Mouse (Mus musculus): ENCODE measurements at regions not wholly inside any gene's neighbourhood (a gene's known extent, or its start where the extent isn't known, plus 50 kb on each side); places are given as distances from the start of the nearest gene placed in this dataset.

DNA sequence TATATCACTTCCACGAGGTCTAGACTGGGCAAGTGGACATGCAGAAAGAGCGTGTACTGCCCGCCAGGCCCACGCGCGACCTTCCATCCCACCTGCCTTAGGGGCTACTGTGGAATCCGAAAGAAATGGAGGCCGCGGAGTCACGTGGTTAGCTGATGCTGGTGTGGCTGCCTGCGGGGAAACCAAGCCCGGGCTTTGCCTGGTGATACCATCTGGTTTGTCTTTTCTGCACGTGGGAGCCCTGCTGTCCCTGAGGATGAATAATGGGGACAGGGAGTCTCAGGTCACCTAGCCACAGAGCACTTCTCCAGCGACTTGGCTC is 86.2 kb downstream of the 2410131K14Rik start:
- TF ChIP-seq CTCF (IDR thresholded peaks at IDR 0.05; ENCODE audit: insufficient read depth, low read depth, low read length) (no peak), POLR2A (IDR thresholded peaks at IDR 0.05; ENCODE audit: insufficient read depth, low read depth, low read length) (no peak)
- H3K4me1 ChIP-seq (ENCODE audit: control insufficient read depth, insufficient read depth, low read length): peaks cover 20% of the 10 kb centered on the region
- H3K27ac ChIP-seq (ENCODE audit: insufficient read depth, low read depth, low read length): no peak overlapping the region
- WGBS: 26% methylated on average over 14 of the region's 14 CpGs
- H3K4me3 ChIP-seq (ENCODE audit: insufficient read depth, low read depth, low read length): no peak overlapping the region

DNA sequence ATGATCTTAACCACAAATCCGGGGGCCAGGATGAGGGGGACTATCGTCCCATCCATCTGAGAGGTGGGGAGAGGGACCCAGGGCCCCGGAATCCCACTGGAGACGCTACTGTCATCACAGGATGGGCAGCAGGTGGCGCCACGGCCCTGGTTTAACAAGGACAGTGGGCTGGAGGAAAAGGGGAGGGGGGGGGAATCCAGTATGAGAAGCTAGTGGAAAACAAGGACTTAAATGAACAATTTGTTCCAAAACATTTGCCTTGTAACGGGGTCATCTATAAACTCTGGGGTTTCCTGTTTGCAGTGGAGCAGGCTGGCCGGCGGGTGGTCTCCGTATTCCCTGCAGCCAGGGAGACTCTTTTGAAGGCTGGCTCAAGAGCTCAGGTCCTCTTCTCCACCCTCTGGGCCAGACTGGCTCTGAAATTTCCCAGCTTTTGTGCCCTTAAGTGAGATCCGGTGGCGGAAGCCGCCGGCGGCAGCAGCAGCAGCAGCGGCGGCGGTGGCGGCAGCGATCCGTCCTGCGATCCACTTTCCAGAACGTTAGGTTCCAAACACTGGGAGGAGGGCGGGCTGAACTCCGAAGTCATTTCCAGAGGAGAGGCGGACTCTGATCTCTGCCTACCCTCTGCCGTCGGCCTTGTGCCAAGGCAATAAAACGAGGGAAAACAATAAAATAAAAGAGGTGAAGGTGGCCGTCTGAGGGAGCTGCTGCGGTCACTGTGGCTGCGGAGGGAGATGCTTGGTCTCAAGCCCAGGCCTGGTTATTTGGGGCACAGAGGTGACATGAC is 86.8 kb downstream of the 2410131K14Rik start:
- TF ChIP-seq CTCF (IDR thresholded peaks at IDR 0.05; ENCODE audit: insufficient read depth, low read depth, low read length) (peak; percentile 97), POLR2A (IDR thresholded peaks at IDR 0.05; ENCODE audit: insufficient read depth, low read depth, low read length) (no peak)
- peaks cover 16% of the 10 kb centered on the region for H3K4me1 ChIP-seq (ENCODE audit: control insufficient read depth, insufficient read depth, low read length)
- H3K27ac ChIP-seq (ENCODE audit: insufficient read depth, low read depth, low read length): 0 out of 2 replicates have a peak overlapping the region, but pooled peaks have one; percentile 9
- peak overlapping the region; percentile 46 for H3K4me3 ChIP-seq (ENCODE audit: insufficient read depth, low read depth, low read length)
- 2% methylated on average over 32 of the region's 32 CpGs for WGBS

- no peak overlapping the region for H3K27ac ChIP-seq (ENCODE audit: insufficient read depth, low read depth, low read length)
- TF ChIP-seq POLR2A (IDR thresholded peaks at IDR 0.05; ENCODE audit: insufficient read depth, low read depth, low read length) (no peak), CTCF (IDR thresholded peaks at IDR 0.05; ENCODE audit: insufficient read depth, low read depth, low read length) (no peak)
- H3K4me3 ChIP-seq (ENCODE audit: insufficient read depth, low read depth, low read length): no peak overlapping the region
- WGBS: 89% methylated on average over 2 of the region's 2 CpGs
- peaks cover 10% of the 10 kb centered on the region for H3K4me1 ChIP-seq (ENCODE audit: control insufficient read depth, insufficient read depth, low read length)
Measured at GRCm38 (mm10) chr5:118334054-118334453, 89.0 kb downstream of the 2410131K14Rik start.

GRCm38 (mm10) chr5:118338186-118338585 is 93.2 kb downstream of the 2410131K14Rik start:
- Histone ChIP-seq H3K27ac (ENCODE audit: insufficient read depth, low read depth, low read length) (no peak overlapping the region), H3K4me3 (ENCODE audit: insufficient read depth, low read depth, low read length) (no peak overlapping the region), H3K4me1 (ENCODE audit: control insufficient read depth, insufficient read depth, low read length) (peaks cover 4% of the 10 kb centered on the region; the same call in 1 of the 2 replicates)
- TF ChIP-seq CTCF (IDR thresholded peaks at IDR 0.05; ENCODE audit: insufficient read depth, low read depth, low read length) (no peak), POLR2A (IDR thresholded peaks at IDR 0.05; ENCODE audit: insufficient read depth, low read depth, low read length) (no peak)
- WGBS: 68% methylated on average over 8 of the region's 8 CpGs

DNA sequence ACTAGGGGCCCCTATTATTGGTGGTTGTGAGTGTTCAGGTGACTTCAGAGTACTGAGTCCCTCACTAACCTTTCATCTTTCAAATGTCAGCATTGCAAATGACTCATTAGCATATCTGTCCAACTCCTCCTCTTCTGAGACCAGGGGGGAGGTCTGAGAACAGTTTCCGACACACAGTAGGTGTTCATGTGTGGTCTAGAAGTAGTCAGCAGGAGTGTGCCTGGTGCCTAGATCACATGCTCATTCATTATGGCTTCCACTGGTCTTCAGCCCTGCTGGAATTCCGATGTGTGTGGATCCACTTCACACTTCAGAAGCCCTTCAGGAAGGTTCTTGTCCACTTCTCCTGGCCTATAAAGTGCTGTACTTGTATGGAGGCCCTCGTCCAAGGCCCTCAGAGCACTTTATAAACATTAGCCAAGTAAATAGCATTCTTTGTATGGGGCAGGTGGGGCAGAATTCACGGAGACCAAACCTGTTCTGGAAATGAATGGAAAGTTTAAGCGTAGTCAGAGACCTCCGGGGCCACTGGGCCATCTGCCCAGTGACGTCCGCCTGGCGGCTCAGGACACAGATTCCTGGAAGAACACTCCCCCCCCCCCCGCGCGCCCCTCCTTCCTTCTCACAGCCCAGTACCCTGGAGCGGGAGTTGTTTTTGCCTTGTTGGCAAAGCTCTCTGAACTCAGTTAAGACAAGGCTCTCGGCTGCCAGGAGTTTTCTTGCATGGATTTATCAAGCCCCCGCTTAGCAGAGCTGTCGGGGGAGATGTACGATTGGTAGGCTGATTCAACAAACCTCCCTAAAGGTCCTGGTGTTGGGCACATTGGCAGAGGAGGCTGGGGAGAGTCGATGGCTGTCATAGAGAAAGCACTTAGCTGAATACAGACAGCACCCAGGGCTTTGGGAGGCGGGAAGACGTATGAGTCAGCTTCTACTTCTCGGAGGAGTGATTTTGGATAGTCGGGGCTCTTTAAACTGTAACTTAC is 94.9 kb downstream of the 2410131K14Rik start:
- no peak for TF ChIP-seq CTCF (IDR thresholded peaks at IDR 0.05; ENCODE audit: insufficient read depth, low read depth, low read length)
- WGBS: 21% methylated on average over 22 of the region's 22 CpGs
- no peak overlapping the region for H3K27ac ChIP-seq (ENCODE audit: insufficient read depth, low read depth, low read length)
- peaks cover 17% of the 10 kb centered on the region for H3K4me1 ChIP-seq (ENCODE audit: control insufficient read depth, insufficient read depth, low read length)
- H3K4me3 ChIP-seq (ENCODE audit: insufficient read depth, low read depth, low read length): no peak overlapping the region

DNA sequence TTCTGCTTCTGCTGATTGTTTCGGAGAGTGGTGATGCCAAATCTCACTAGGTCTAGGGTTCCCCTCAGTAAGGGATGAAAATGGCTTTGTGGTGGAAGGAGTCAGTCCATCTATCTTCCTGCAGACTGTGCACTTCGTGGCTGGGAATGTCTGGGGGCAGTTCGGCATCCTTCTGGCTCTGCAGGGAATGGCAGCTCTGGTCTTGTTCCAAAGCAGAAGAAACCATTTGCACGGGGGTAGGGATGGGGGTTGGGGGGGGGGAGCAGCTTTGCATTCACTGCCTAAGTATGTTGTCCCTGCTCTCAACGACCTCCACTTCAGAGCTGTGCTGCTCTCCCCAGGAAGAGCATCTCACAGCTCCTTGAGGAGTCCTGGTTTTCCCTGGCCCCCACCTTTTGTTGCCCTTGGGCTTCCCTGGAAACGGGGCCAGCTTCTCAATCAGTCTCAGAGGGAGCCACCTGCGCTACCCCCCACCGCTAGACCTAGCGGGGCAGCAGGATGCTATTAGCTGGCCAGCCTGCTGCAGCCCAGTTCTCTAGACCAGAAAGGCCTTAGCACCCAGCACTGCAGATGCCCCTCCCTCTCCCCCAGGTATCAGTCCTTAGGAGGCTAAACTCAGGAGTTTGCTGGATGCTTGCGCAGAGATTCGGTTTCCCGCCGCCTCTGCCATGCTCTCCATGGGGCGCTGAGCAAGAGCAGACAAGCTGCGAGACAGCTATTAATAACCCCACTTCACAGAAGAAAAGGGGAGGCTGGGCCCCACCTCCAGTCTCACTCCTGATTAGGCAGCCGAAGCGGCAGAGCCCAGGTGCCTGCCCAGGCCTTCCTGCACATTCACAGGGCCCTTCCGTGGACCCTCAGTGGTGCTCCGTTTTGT is 98.7 kb downstream of the 2410131K14Rik start:
- Histone ChIP-seq H3K4me3 (ENCODE audit: insufficient read depth, low read depth, low read length) (no peak overlapping the region), H3K27ac (ENCODE audit: insufficient read depth, low read depth, low read length) (no peak overlapping the region), H3K4me1 (ENCODE audit: control insufficient read depth, insufficient read depth, low read length) (peaks cover 17% of the 10 kb centered on the region)
- 24% methylated on average over 19 of the region's 19 CpGs for WGBS
- TF ChIP-seq POLR2A (IDR thresholded peaks at IDR 0.05; ENCODE audit: insufficient read depth, low read depth, low read length): no peak
- no peak for TF ChIP-seq CTCF (IDR thresholded peaks at IDR 0.05; ENCODE audit: insufficient read depth, low read depth, low read length)

GRCm38 (mm10) chr5:118345226-118345625 is 100.2 kb downstream of the 2410131K14Rik start:
- WGBS: 80% methylated on average over 3 of the region's 3 CpGs
- peaks cover 14% of the 10 kb centered on the region for H3K4me1 ChIP-seq (ENCODE audit: control insufficient read depth, insufficient read depth, low read length)
- no peak for TF ChIP-seq CTCF (IDR thresholded peaks at IDR 0.05; ENCODE audit: insufficient read depth, low read depth, low read length)
- no peak for TF ChIP-seq POLR2A (IDR thresholded peaks at IDR 0.05; ENCODE audit: insufficient read depth, low read depth, low read length)
- H3K4me3 ChIP-seq (ENCODE audit: insufficient read depth, low read depth, low read length): no peak overlapping the region
- no peak overlapping the region for H3K27ac ChIP-seq (ENCODE audit: insufficient read depth, low read depth, low read length)

- no peak overlapping the region for H3K4me3 ChIP-seq (ENCODE audit: insufficient read depth, low read depth, low read length)
- WGBS: 98% methylated on average over 3 of the region's 3 CpGs
- TF ChIP-seq POLR2A (IDR thresholded peaks at IDR 0.05; ENCODE audit: insufficient read depth, low read depth, low read length) (no peak), CTCF (IDR thresholded peaks at IDR 0.05; ENCODE audit: insufficient read depth, low read depth, low read length) (no peak)
- H3K4me1 ChIP-seq (ENCODE audit: control insufficient read depth, insufficient read depth, low read length): peaks cover 10% of the 10 kb centered on the region
- H3K27ac ChIP-seq (ENCODE audit: insufficient read depth, low read depth, low read length): no peak overlapping the region
Measured at GRCm38 (mm10) chr5:118349057-118349456, 104.0 kb downstream of the 2410131K14Rik start.
